Mouse (Mus musculus) MEL (cell line): ENCODE results near the gene Plcb1. TPM values are rescaled to one million over a fixed set of nuclear protein-coding genes. Genes with fewer than 3 reads are reported as not detected.
"Not testable (repeated sequence)": the region's sequence is repeated elsewhere in the genome, so short reads cannot be mapped to it uniquely, and the experiment has no call there.

ENCODE experiments used
- DNase-seq: peaks from one replicate; pipeline ENCODE4 v3.0.0; 2011; ENCODE audit warnings: low read depth, low spot score
- H3K27ac ChIP-seq: 2 replicates; pipeline ENCODE4 v1.5.1; 2012; ENCODE audit warnings: low read depth, mild to moderate bottlenecking, control low read depth, low read length, moderate library complexity; ENCODE audit not compliant: control insufficient read depth
- H3K27me3 ChIP-seq, 2 experiments: fragments of 150-350 bp in 1 of 2; sonication (generic) in 1 of 2; 2 replicates each; pipeline ENCODE4 v1.6.1; 2012; ENCODE audit warnings: low read length in 2 of 2, mild to moderate bottlenecking in 2 of 2, improper control_type of control experiment in 1 of 2, moderate library complexity in 1 of 2; ENCODE audit not compliant: insufficient read depth in 2 of 2, control insufficient read depth in 1 of 2
- H3K36me3 ChIP-seq, 2 experiments: 2 replicates each; pipeline ENCODE4 v1.6.1; 2012 to 2014; ENCODE audit warnings: low read length in 2 of 2, improper control_type of control experiment in 1 of 2, inconsistent platforms in 1 of 2, mild to moderate bottlenecking in 1 of 2; ENCODE audit not compliant: insufficient read depth in 2 of 2, control insufficient read depth in 1 of 2
- H3K4me1 ChIP-seq, 2 experiments: fragments of 150-350 bp in 1 of 2; sonication (generic) in 1 of 2; 2 replicates each; pipeline ENCODE4 v1.6.1; 2012; ENCODE audit warnings: low read length in 2 of 2, improper control_type of control experiment in 1 of 2, mild to moderate bottlenecking in 1 of 2; ENCODE audit not compliant: insufficient read depth in 2 of 2, control insufficient read depth in 1 of 2
- H3K4me3 ChIP-seq, 2 experiments: fragments of 150-350 bp in 1 of 2; sonication (generic) in 1 of 2; 2 replicates each; pipeline ENCODE4 v1.5.1; 2012; ENCODE audit warnings: low read depth in 2 of 2, low read length in 2 of 2, mild to moderate bottlenecking in 2 of 2, moderate library complexity in 2 of 2, control low read depth in 1 of 2, improper control_type of control experiment in 1 of 2; ENCODE audit not compliant: control insufficient read depth in 1 of 2, insufficient read depth in 1 of 2
- H3K79me2 ChIP-seq: 2 replicates; pipeline ENCODE4 v1.6.1; 2012; ENCODE audit warnings: mild to moderate bottlenecking, low read length, moderate library complexity; ENCODE audit not compliant: control insufficient read depth, poor library complexity, insufficient read depth
- H3K9ac ChIP-seq: 2 replicates; pipeline ENCODE4 v1.6.1; 2012; ENCODE audit warnings: low read depth, mild to moderate bottlenecking, control low read depth, low read length, moderate library complexity; ENCODE audit not compliant: control insufficient read depth, poor library complexity, severe bottlenecking
- H3K9me3 ChIP-seq: fragments of 150-350 bp; sonication (generic); replicated peaks from 2 replicates; pipeline ENCODE4 v1.6.1; 2012; ENCODE audit warnings: mild to moderate bottlenecking, low read length, improper control_type of control experiment, moderate library complexity; ENCODE audit not compliant: insufficient read depth
- BHLHE40 ChIP-seq: IDR thresholded peaks from 2 replicates; pipeline ENCODE4 v1.6.1; 2012; ENCODE audit warnings: low read depth, mild to moderate bottlenecking, inconsistent platforms, low read length, improper control_type of control experiment, borderline replicate concordance
- CHD1 ChIP-seq: IDR thresholded peaks from 2 replicates; pipeline ENCODE4 v1.6.1; 2012; ENCODE audit warnings: low read depth, mild to moderate bottlenecking, inconsistent platforms, low read length, improper control_type of control experiment
- CTCF ChIP-seq, 3 experiments: IDR thresholded peaks in 2 of 3; conservative IDR thresholded peaks in 1 of 3; 2 replicates each; pipeline ENCODE4 v1.5.1; 2011 to 2012; ENCODE audit warnings: low read length in 3 of 3, low read depth in 2 of 3, mild to moderate bottlenecking in 2 of 3, improper control_type of control experiment in 1 of 3, inconsistent platforms in 1 of 3, mixed read lengths in 1 of 3, moderate library complexity in 1 of 3; ENCODE audit not compliant: control insufficient read depth in 1 of 3, insufficient read depth in 1 of 3, poor library complexity in 1 of 3, severe bottlenecking in 1 of 3
- E2F4 ChIP-seq: IDR thresholded peaks from 2 replicates; pipeline ENCODE4 v1.6.1; 2011; ENCODE audit warnings: low read depth, low read length, improper control_type of control experiment, borderline replicate concordance
- ETS1 ChIP-seq: IDR thresholded peaks from 2 replicates; pipeline ENCODE4 v1.6.1; 2012; ENCODE audit warnings: low read depth, mild to moderate bottlenecking, inconsistent platforms, low read length, improper control_type of control experiment, moderate library complexity
- GABPA ChIP-seq: IDR thresholded peaks from 2 replicates; pipeline ENCODE4 v1.6.1; 2012; ENCODE audit warnings: low read depth, mild to moderate bottlenecking, inconsistent platforms, low read length, improper control_type of control experiment, moderate library complexity
- GATA1 ChIP-seq: IDR thresholded peaks from 2 replicates; pipeline ENCODE4 v1.6.1; 2011; ENCODE audit warnings: low read depth, low read length, improper control_type of control experiment
- MYC ChIP-seq: IDR thresholded peaks from 2 replicates; pipeline ENCODE4 v1.6.1; 2011; ENCODE audit warnings: low read depth, mild to moderate bottlenecking, low read length, improper control_type of control experiment, moderate library complexity
- NRF1 ChIP-seq: IDR thresholded peaks from 2 replicates; pipeline ENCODE4 v1.6.1; 2014; ENCODE audit warnings: low read depth, mild to moderate bottlenecking, inconsistent platforms, low read length, improper control_type of control experiment, moderate library complexity; ENCODE audit not compliant: poor library complexity, insufficient read depth, severe bottlenecking
- RAD21 ChIP-seq: IDR thresholded peaks from 2 replicates; pipeline ENCODE4 v1.6.1; 2011; ENCODE audit warnings: mild to moderate bottlenecking, low read depth, low read length, improper control_type of control experiment
- SMC3 ChIP-seq: IDR thresholded peaks from 2 replicates; pipeline ENCODE4 v1.6.1; 2011; ENCODE audit warnings: low read depth, low read length, improper control_type of control experiment
- TAL1 ChIP-seq: IDR thresholded peaks from 2 replicates; pipeline ENCODE4 v1.6.1; 2012; ENCODE audit warnings: mild to moderate bottlenecking, inconsistent platforms, low read length, moderate library complexity, mixed read lengths
- ZMIZ1 ChIP-seq: IDR thresholded peaks from 2 replicates; pipeline ENCODE4 v1.6.1; 2012; ENCODE audit warnings: low read depth, mild to moderate bottlenecking, inconsistent platforms, low read length, improper control_type of control experiment, moderate library complexity
- polyA plus RNA-seq, 2 experiments: library from polyadenylated mRNA; stranded (reverse) in 1 of 2; unstranded in 1 of 2; fragments of >175 nt in 1 of 2; fragments of >200 nt in 1 of 2; gene quantifications; 2 replicates each; pipeline versions ENCODE4 v1.2.1 to v1.2.4; 2012; ENCODE audit warnings: low replicate concordance in 2 of 2, low read depth in 1 of 2; ENCODE audit not compliant: insufficient read length in 2 of 2, insufficient read depth in 1 of 2, missing spikeins in 1 of 2
- total RNA-seq: library from RNA; depleted of rRNA; stranded (reverse); fragments of 300-350 nt; gene quantifications from 2 replicates; pipeline ENCODE4 v1.2.3, GENCODE M21; 2012

Plcb1 gene
- total and polyA plus RNA-seq, 3 experiments = not detected

DNA sequence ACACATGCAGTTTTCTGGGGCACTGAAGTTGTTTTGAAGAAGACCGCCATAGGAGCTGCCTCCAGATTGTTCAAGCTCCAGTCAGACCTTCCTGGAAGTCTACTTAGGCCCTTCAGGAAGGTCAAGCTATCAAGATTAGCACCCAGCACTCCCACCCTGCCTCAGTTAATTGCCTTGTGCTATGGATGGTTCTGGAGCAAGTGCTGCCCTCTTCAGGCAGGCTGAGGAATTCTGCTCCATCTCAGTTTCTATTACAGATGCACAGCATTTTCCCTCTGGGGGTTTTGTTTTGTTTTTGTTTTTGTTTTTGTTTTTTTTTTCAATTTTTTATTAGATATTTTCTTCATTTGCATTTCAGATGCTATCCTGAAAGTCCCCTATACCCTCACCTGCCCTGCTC is 221.3 kb downstream of the Plcb1 start:
- DNase-seq = peak; percentile 9
- Histone ChIP-seq H3K27ac (no peak overlapping the region), H3K27me3 (no peaks in the 10 kb centered on the region), H3K4me1 (no peaks in the 10 kb centered on the region), H3K9me3 (no peaks in the 10 kb centered on the region), H3K9ac (no peak overlapping the region), H3K79me2 (no peaks in the 10 kb centered on the region), H3K4me3 (no peak overlapping the region), H3K36me3 (no peaks in the 10 kb centered on the region)
- TF ChIP-seq E2F4 (no peak), SMC3 (peak; percentile 39), CTCF (IDR thresholded peaks at IDR 0.05 in 2 of 3, conservative IDR thresholded peaks at IDR 0.05 in 1 of 3; ENCODE audit: control insufficient read depth in 1 of 3, insufficient read depth in 1 of 3, low read depth in 2 of 3, low read length in 3 of 3, poor library complexity in 1 of 3, severe bottlenecking in 1 of 3) (peak; percentile 11 to 49 (median 46); a peak in 4 of 6 replicates)

DNA sequence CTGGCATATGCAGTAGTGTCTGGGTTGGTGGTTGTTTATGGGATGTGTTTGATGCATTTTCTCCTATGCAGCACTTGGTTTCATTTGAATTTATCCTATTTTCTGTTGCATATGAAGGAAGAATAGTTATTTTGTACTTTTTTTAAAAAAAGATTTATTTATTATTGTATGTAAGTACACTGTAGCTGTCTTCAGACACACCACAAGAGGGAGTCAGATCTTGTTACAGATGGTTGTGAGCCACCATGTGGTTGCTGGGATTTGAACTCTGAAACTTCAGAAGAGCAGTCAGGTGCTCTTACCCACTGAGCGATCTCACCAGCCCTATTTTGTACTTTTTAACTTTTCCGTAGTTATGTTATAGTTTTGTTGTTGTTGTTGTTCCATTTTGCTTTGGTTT is 222.0 kb downstream of the Plcb1 start:
- H3K27ac ChIP-seq, DNase-seq, H3K4me3 ChIP-seq, H3K9me3 ChIP-seq, H3K79me2 ChIP-seq, H3K36me3 ChIP-seq, H3K4me1 ChIP-seq, H3K27me3 ChIP-seq, H3K9ac ChIP-seq: not testable (repeated sequence)

DNA sequence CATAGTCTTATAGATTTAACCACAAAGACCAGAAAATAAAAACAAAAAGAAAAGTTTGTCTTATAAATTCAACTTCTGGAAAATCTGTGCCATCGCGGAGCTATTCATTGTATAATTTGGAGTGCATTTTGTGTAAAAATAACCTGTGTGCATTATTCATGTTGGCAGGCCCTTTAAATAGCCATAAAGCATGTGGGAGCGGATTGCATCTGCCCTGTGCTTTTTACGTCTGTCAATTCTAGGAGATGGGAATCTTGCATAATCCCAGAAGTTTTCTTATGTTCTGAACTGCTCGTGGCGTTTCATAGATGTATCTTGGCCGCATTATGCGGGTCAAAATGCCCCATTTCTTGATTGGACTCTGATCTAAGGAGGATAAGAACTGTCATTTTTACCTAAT is 224.5 kb downstream of the Plcb1 start:
- DNase-seq = no peak
- H3K4me1 ChIP-seq = no peaks in the 10 kb centered on the region
- H3K27ac ChIP-seq = no peak overlapping the region
- H3K36me3 ChIP-seq = no peaks in the 10 kb centered on the region
- no peaks in the 10 kb centered on the region for H3K79me2 ChIP-seq
- no peak for TF ChIP-seq ZMIZ1
- TF ChIP-seq E2F4 = no peak
- TF ChIP-seq BHLHE40 = no peak
- no peak for TF ChIP-seq GATA1
- no peak for TF ChIP-seq NRF1
- no peak for TF ChIP-seq RAD21
- TF ChIP-seq GABPA = no peak
- TF ChIP-seq TAL1 = no peak
- TF ChIP-seq, all 39 proteins: peak for 0
- H3K27me3 ChIP-seq = no peaks in the 10 kb centered on the region
- no peak overlapping the region for H3K9ac ChIP-seq
- no peaks in the 10 kb centered on the region for H3K9me3 ChIP-seq
- H3K4me3 ChIP-seq = no peak overlapping the region

DNA sequence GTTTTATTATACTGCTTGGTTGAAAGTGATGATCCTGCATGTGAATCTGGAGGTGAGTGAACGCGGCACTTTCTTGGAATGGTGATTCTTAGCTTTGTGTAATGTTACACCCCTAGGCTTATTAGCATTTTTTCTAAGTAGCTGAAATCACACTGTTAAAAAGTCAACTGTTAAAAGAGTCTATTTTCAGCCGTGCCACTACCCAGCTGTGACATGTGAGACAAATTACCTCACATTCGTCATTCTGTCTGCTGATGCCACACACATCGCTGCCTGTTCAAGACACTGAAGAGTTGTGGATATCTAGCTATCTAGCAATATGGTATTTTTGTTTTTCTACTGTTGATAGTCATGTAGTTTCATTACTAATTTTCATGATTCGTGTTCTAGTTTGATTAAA is 229.6 kb downstream of the Plcb1 start:
- Histone ChIP-seq H3K79me2 (no peaks in the 10 kb centered on the region), H3K36me3 (no peaks in the 10 kb centered on the region), H3K27me3 (no peaks in the 10 kb centered on the region), H3K9me3 (no peaks in the 10 kb centered on the region), H3K4me3 (no peak overlapping the region), H3K4me1 (no peaks in the 10 kb centered on the region), H3K9ac (no peak overlapping the region), H3K27ac (no peak overlapping the region)
- DNase-seq = no peak
- no peak for TF ChIP-seq ETS1
- TF ChIP-seq MYC = no peak
- no peak for TF ChIP-seq RAD21
- no peak for TF ChIP-seq CHD1
